In the genomic region with DNA sequence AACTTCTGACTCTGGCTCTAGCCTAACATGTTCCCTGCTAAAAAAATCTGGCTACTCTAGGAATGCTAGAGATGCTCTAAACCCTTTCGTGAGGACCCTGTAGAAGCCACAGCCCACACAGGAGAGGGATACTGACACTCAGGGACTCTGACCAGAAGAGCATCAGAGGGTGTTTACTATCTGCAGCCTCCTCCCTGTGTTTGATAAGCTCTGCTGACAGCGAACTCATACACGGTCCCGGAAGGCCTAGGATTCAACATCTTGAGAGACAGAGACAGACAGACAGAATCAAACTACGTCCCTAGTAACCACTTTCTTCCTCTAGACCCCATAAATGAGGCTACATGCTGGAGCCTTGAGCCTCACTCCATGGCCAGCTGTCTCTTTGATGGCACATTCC, we compare ENCODE assay signal across 14 mouse cellular contexts. TPM values are rescaled to one million over a fixed set of nuclear protein-coding genes. Genes with fewer than 3 reads are reported as not detected.
DNase-seq lines count a peak whose midpoint lies in the region; ATAC-seq and TF ChIP-seq lines count a peak whose summit lies in the region.
"Had no signal": no experiment of that assay in that cellular context is flagged by ENCODE, and none has a peak within 500 bp of the region (broad histone marks: within the 10 kb centered on the region; RNA-seq: fewer than 3 reads in every experiment).

No protein-coding gene starts in this region.

- H3K4me1 ChIP-seq in heart, postnatal 0 days (ENCODE audit: control insufficient read depth, insufficient read depth), result peaks cover 19% of the 10 kb centered on the region
- peaks cover 93% of the 10 kb centered on the region for H3K4me1 ChIP-seq in E14TG2a.4 (replicated peaks; ENCODE audit: low read depth, low read length)
- peaks cover 38% of the 10 kb centered on the region for H3K4me1 ChIP-seq in intestine, embryonic 14.5 days (replicated peaks; ENCODE audit: control insufficient read depth, insufficient read depth, low read length)
- peaks cover 69% of the 10 kb centered on the region for H3K4me1 ChIP-seq in liver, embryonic 15.5 days (replicated peaks)
- H3K4me1 ChIP-seq in midbrain, embryonic 15.5 days, result no peaks in the 10 kb centered on the region

- no peak for ATAC-seq in heart, postnatal 0 days (ENCODE audit: insufficient read depth, low read depth)
- ATAC-seq in intestine, embryonic 14.5 days (replicated peaks; ENCODE audit: low FRiP score, low TSS enrichment, low read depth), result no peak
- ATAC-seq in liver, embryonic 15.5 days (ENCODE audit: insufficient read depth), result peak; percentile 53
- no peak for ATAC-seq in midbrain, embryonic 15.5 days (replicated peaks)
- ATAC-seq: forebrain, embryonic 15.5 days; hindbrain, postnatal 0 days had no signal

- H3K36me3 ChIP-seq in heart, postnatal 0 days (replicated peaks; ENCODE audit: control insufficient read depth, insufficient read depth, low read length), result no peaks in the 10 kb centered on the region
- H3K36me3 ChIP-seq in E14TG2a.4 (ENCODE audit: insufficient read depth, low read length), result no peaks in the 10 kb centered on the region
- no peaks in the 10 kb centered on the region for H3K36me3 ChIP-seq in intestine, embryonic 14.5 days (ENCODE audit: control insufficient read depth, insufficient read depth, low read length)
- no peaks in the 10 kb centered on the region for H3K36me3 ChIP-seq in liver, embryonic 15.5 days (replicated peaks)
- H3K36me3 ChIP-seq in midbrain, embryonic 15.5 days (replicated peaks), result no peaks in the 10 kb centered on the region
- H3K36me3 ChIP-seq: embryonic facial prominence, embryonic 15.5 days; forebrain, embryonic 15.5 days; heart, embryonic 15.5 days had no signal

- intact Hi-C loops in heart, postnatal 25 days (cut with DNase I), result no loop called here
- intact Hi-C loops in gastrocnemius, postnatal 14 days (cut with DNase I; ENCODE audit: low total_unique reads), result no loop called here

- H3K4me3 ChIP-seq in heart, postnatal 0 days (ENCODE audit: low read depth, low read length), result no peak overlapping the region
- H3K4me3 ChIP-seq in E14TG2a.4 (replicated peaks; ENCODE audit: low read length), result peak overlapping the region; percentile 58
- no peak overlapping the region for H3K4me3 ChIP-seq in intestine, embryonic 14.5 days (ENCODE audit: low read depth, low read length)
- H3K4me3 ChIP-seq in liver, embryonic 15.5 days (replicated peaks), result no peak overlapping the region
- H3K4me3 ChIP-seq in midbrain, embryonic 15.5 days, result no peak overlapping the region
- H3K4me3 ChIP-seq: embryonic facial prominence, embryonic 15.5 days; forebrain, embryonic 15.5 days; heart, embryonic 15.5 days had no signal

- TF ChIP-seq EP300 in heart, postnatal 0 days (IDR thresholded peaks at IDR 0.05; ENCODE audit: low read depth), result no peak

- no peak for TF ChIP-seq CTCF in heart, postnatal 0 days (IDR thresholded peaks at IDR 0.05; ENCODE audit: low read depth)
- TF ChIP-seq CTCF in E14TG2a.4 (conservative IDR thresholded peaks at IDR 0.05; ENCODE audit: low read length), result no peak

- H3K4me2 ChIP-seq in heart, postnatal 0 days (ENCODE audit: low read depth, low read length), result no peak overlapping the region
- H3K4me2 ChIP-seq in intestine, embryonic 14.5 days (ENCODE audit: low read length), result no peak overlapping the region
- H3K4me2 ChIP-seq in liver, embryonic 15.5 days, result peak overlapping the region; percentile 27; the same call in 1 of the 2 replicates
- H3K4me2 ChIP-seq in midbrain, embryonic 15.5 days, result no peak overlapping the region
- H3K4me2 ChIP-seq: embryonic facial prominence, embryonic 15.5 days; forebrain, embryonic 15.5 days; heart, embryonic 15.5 days had no signal

- no peaks in the 10 kb centered on the region for H3K9me3 ChIP-seq in heart, postnatal 0 days (replicated peaks; ENCODE audit: control insufficient read depth, low read length)
- H3K9me3 ChIP-seq in E14TG2a.4 (ENCODE audit: low read length), result no peaks in the 10 kb centered on the region
- no peaks in the 10 kb centered on the region for H3K9me3 ChIP-seq in intestine, embryonic 14.5 days (ENCODE audit: control insufficient read depth, low read length)
- no peaks in the 10 kb centered on the region for H3K9me3 ChIP-seq in liver, embryonic 15.5 days (replicated peaks)
- H3K9me3 ChIP-seq in midbrain, embryonic 15.5 days, result no peaks in the 10 kb centered on the region
- H3K9me3 ChIP-seq: embryonic facial prominence, embryonic 15.5 days; forebrain, embryonic 15.5 days; heart, embryonic 15.5 days had no signal

- 0 out of 2 replicates have a peak overlapping the region, but pooled peaks have one; percentile 6 for H3K27ac ChIP-seq in heart, postnatal 0 days (ENCODE audit: low read depth)
- H3K27ac ChIP-seq in intestine, embryonic 14.5 days (ENCODE audit: low read depth), result 0 out of 2 replicates have a peak overlapping the region, but pooled peaks have one; percentile 64
- H3K27ac ChIP-seq in liver, embryonic 15.5 days (replicated peaks), result peak overlapping the region; percentile 78
- H3K27ac ChIP-seq in midbrain, embryonic 15.5 days, result no peak overlapping the region
- H3K27ac ChIP-seq: embryonic facial prominence, embryonic 15.5 days; forebrain, embryonic 15.5 days; hindbrain, postnatal 0 days had no signal

- no peaks in the 10 kb centered on the region for H3K27me3 ChIP-seq in heart, postnatal 0 days (ENCODE audit: control insufficient read depth, insufficient read depth, low read length)
- no peaks in the 10 kb centered on the region for H3K27me3 ChIP-seq in E14TG2a.4 (ENCODE audit: insufficient read depth, low read length)
- H3K27me3 ChIP-seq in intestine, embryonic 14.5 days (replicated peaks; ENCODE audit: control insufficient read depth, insufficient read depth, low read length), result no peaks in the 10 kb centered on the region
- no peaks in the 10 kb centered on the region for H3K27me3 ChIP-seq in liver, embryonic 15.5 days
- no peaks in the 10 kb centered on the region for H3K27me3 ChIP-seq in midbrain, embryonic 15.5 days (replicated peaks)
- H3K27me3 ChIP-seq: embryonic facial prominence, embryonic 15.5 days; forebrain, embryonic 15.5 days; heart, embryonic 15.5 days had no signal

- no peak for DNase-seq in heart, postnatal 0 days (ENCODE audit: low spot score)
- no peak for DNase-seq in heart, postnatal 25 days (ENCODE audit: low spot score)
- no peak for DNase-seq in intestine, embryonic 14.5 days (ENCODE audit: low spot score)
- no peak for DNase-seq in gastrocnemius, postnatal 14 days
- no peak for DNase-seq in neural tube, embryonic 10.5 days (ENCODE audit: extremely low spot score, low spot score)
- DNase-seq: cerebellum, adult 18-20 months; lung, adult 18-20 months had no signal

- H3K9ac ChIP-seq in heart, postnatal 0 days (replicated peaks; ENCODE audit: low read depth, low read length), result no peak overlapping the region
- H3K9ac ChIP-seq in intestine, embryonic 14.5 days (ENCODE audit: low read length), result no peak overlapping the region
- no peak overlapping the region for H3K9ac ChIP-seq in liver, embryonic 15.5 days
- H3K9ac ChIP-seq in midbrain, embryonic 15.5 days, result no peak overlapping the region
- H3K9ac ChIP-seq: embryonic facial prominence, embryonic 15.5 days; forebrain, embryonic 15.5 days; heart, embryonic 15.5 days had no signal

- 46% methylated on average over 5 of the region's 5 CpGs for WGBS in heart, postnatal 0 days
- 58% methylated on average over 5 of the region's 5 CpGs for WGBS in intestine, embryonic 14.5 days
- 52% methylated on average over 5 of the region's 5 CpGs for WGBS in liver, embryonic 15.5 days (ENCODE audit: insufficient replicate concordance)
- WGBS in midbrain, embryonic 15.5 days, result 80% methylated on average over 5 of the region's 5 CpGs

RNA-seq across cellular contexts. Expression of a gene that starts 20.2 kb away (rescaled TPM):
- 40.4 and 48.8 TPM in 2 replicates for total RNA-seq in heart, postnatal 0 days (2014; rRNA removed; ENCODE audit: low replicate concordance)
- polyA plus RNA-seq in heart, postnatal 0 days (2015; fragmentation: Nextera tagmentation; extraction: Ambion mirVana), result 18.3 and 19.4 TPM in 2 replicates
- 1 to 10 TPM; 6.7 to 6.8 TPM for total RNA-seq in heart, postnatal 25 days (2021)
- polyA plus RNA-seq in intestine, embryonic 14.5 days (2014; fragmentation: Nextera tagmentation; extraction: Ambion mirVana), result 10.7 and 10.8 TPM in 2 replicates
- 3.4 and 3.7 TPM in 2 replicates for polyA plus RNA-seq in liver, embryonic 15.5 days (2015; fragmentation: Nextera tagmentation; extraction: Ambion mirVana)
- 1 to 10 TPM in 1 of 2 experiments, under 1 TPM in 1; 0.95 to 2.3 TPM for total RNA-seq in gastrocnemius, postnatal 14 days (2021)
- polyA plus RNA-seq in midbrain, embryonic 15.5 days (2015; fragmentation: Nextera tagmentation; extraction: Ambion mirVana), result 11.1 and 12.2 TPM in 2 replicates

RNA-seq across cellular contexts. Expression of a gene that starts 46.0 kb away (rescaled TPM):
- 118 and 287 TPM in 2 replicates for total RNA-seq in heart, postnatal 0 days (2014; rRNA removed; ENCODE audit: low replicate concordance)
- 455 and 488 TPM in 2 replicates for polyA plus RNA-seq in heart, postnatal 0 days (2015; fragmentation: Nextera tagmentation; extraction: Ambion mirVana)
- total RNA-seq in heart, postnatal 25 days (2021), result 100 to 1,000 TPM; 316 to 318 TPM
- 1,010 and 1,152 TPM in 2 replicates for polyA plus RNA-seq in intestine, embryonic 14.5 days (2014; fragmentation: Nextera tagmentation; extraction: Ambion mirVana)
- 411 and 421 TPM in 2 replicates for polyA plus RNA-seq in liver, embryonic 15.5 days (2015; fragmentation: Nextera tagmentation; extraction: Ambion mirVana)
- 100 to 1,000 TPM; 287 to 309 TPM for total RNA-seq in gastrocnemius, postnatal 14 days (2021)
- 472 and 477 TPM in 2 replicates for polyA plus RNA-seq in midbrain, embryonic 15.5 days (2015; fragmentation: Nextera tagmentation; extraction: Ambion mirVana)
